Mouse (Mus musculus): Measurements from ENCODE around the gene Dbndd2.

Dbndd2 gene

DNA sequence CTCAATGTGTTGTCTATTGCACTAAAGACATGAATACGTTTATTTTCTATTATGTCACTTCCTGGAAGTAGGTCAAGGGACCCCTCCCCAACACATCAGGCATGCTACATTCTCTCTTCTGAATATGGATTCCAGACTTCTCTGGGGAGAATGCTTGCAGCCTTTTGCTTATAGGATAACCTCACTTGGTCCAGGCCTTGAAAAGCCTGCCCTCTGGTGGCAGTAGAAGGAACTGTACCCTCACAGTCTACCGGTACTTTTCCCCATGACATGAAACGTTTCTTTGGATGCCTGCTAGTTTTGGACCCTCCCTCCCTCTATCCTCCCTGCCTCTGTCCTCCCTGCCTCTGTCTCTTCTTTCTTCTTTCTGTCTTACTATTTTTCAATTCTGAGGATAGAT is 45.3 kb downstream of the Dbndd2 start:
- in situ Hi-C loops (cut with MboI; ENCODE audit: low sequenced_read_pairs), result no loop called here

DNA sequence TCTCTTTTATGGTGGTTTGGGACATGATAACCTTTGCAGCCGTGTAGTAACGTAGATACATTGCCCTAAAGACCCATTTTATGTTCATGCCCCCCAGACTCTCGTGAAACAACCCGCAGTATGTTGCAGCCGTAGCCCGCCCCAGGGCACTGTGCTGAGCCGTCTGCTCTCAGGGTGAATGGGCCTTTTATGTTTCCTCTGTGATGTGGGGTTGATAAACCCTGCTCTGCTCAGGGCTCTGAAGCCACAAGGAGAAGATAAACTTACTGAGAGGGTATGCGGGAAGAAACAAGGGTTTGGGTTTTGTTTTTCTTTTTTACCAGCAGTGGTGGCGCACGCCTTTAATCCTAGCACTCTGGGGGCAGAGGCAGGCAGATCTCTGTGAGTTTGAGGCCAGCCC is 48.4 kb downstream of the Dbndd2 start:
- in situ Hi-C loops (cut with MboI; ENCODE audit: low sequenced_read_pairs), result no loop called here

DNA sequence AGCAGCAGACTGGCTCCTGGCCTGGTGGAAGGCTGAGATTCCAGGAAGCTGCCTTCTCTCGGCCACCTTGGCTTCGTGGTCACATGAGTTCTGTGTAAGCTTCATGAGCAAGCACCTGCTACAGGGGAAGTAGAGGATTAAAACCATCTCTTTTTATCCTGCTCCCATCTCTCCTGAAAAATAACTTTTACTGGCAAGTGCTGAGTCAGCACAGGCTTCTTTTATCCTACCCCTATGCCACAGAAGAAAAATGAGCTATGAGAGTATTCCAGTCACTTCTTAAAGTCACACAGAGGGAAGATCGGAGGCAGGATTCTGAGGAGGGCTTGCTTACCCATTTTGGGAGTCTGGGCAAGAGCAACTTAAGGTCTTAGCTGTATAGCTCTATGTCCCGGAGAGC is 51.1 kb downstream of the Dbndd2 start:
- in situ Hi-C loops (cut with MboI; ENCODE audit: low sequenced_read_pairs), result no loop called here

DNA sequence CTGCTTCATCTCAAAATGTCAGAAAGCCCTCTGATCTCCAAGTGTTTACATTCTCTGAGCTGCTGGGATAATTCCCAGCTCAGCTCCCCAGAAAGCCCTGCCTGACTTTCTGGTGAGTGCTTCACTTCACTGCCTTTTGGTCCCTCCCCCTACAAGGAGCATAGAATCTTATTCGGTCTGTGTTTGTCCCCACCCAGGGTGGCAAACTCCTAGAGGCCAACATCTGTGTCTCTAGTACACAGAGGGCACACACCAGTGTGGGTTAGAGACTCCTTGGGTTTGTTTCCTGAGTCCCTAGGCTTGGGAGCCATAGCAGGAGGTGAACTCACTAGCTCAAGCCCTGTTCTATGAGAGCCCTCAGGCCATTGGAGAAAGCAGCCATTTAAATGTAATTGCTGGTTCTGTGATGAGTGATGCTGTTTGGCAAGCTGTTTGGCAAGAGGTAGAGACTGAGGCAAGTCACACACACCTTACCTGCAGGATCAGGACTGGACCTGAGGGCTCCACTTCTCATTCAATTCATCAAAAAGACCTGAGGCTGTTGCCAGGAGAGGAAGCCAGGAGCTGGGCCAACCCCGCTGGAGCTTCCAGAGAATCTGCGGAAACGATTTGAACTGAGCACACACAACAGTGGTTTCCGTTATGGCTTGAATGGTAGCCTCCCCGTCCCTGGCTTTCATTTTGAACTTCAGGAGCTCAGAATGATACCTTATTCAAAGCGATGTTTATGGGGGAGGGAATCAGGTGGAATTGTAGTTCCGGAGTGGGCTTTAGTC is 54.9 kb downstream of the Dbndd2 start:
- in situ Hi-C loops (cut with MboI; ENCODE audit: low sequenced_read_pairs), result no loop called here

DNA sequence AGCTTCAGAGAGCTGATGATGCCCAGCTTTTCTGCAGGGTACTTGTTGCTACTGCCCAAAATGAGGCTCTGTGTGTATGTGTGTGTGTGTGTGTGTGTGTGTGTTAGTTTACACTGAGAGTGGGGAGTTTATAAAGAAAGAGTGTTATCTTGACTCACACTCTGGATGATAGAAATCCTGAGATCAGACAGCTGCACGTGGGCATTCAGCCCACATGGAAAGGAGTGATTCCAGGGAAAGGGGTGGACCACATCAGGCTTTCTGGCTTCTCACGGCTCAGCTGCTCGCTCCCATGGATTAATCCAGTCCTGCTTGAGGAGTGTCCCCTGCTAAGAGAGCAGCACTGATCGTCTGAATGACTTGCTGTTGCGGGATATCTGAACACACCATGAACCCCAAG is 56.2 kb downstream of the Dbndd2 start:
- in situ Hi-C loops (cut with MboI; ENCODE audit: low sequenced_read_pairs), result no loop called here

DNA sequence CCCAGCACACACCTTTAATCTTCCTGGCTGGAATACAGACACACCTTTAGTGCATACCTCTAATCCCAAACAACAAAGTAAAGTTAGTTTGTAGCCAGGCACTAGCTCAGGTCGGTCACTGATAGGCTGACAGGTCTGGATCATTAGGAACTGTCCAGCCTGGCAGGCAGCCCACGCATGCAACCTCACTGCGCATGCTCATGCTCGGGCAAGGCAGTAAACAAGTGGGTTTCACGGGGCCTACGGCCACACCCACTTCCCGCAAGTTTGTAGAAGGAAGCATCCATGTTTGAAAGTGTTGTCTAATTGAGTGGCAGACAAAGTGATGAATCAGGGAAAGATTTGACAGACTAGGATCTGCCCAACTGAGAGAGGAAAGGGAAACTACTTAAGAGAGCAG is 56.7 kb downstream of the Dbndd2 start:
- in situ Hi-C loops (cut with MboI; ENCODE audit: low sequenced_read_pairs), result no loop called here
